ENCODE assay signal across 8 mouse cellular contexts in genomic region chr12:102242076-102242722, GRCm38 (mm10). TPM values are rescaled to one million over a fixed set of nuclear protein-coding genes. Genes with fewer than 3 reads are reported as not detected.
DNase-seq lines count a peak whose midpoint lies in the region; ATAC-seq and TF ChIP-seq lines count a peak whose summit lies in the region.

No protein-coding gene starts in this region.

- DNase-seq in adrenal gland, adult 2 months: peak; percentile 8
- no peak for DNase-seq in adrenal gland, postnatal 4 days (ENCODE audit: low spot score in 2 of 2)
- peak; percentile 6 for DNase-seq in lung, embryonic 14.5 days
- no peak for DNase-seq in lung, adult 2 months
- peak; percentile 30 to 34 for DNase-seq in heart, postnatal 36 days
- DNase-seq in retina, postnatal 1 day: peak; percentile 29
- DNase-seq in layer of hippocampus, postnatal 25 days (ENCODE audit: extremely low spot score in 1 of 2, low spot score in 1 of 2): no peak
- no peak for DNase-seq in ovary, postnatal 10 days (ENCODE audit: low spot score)

- 49% methylated on average over 6 of the region's 6 CpGs for WGBS in lung, embryonic 14.5 days
- 44% methylated on average over 6 of the region's 6 CpGs for WGBS in lung, adult 2 months

- H3K4me2 ChIP-seq in lung, embryonic 14.5 days: no peak overlapping the region

- H3K27me3 ChIP-seq in lung, embryonic 14.5 days (ENCODE audit: insufficient read depth, low read length): no peaks in the 10 kb centered on the region

- H3K36me3 ChIP-seq in lung, embryonic 14.5 days (ENCODE audit: insufficient read depth): no peaks in the 10 kb centered on the region

- no peak; the same call in 1 of the 2 replicates for ATAC-seq in lung, embryonic 14.5 days (ENCODE audit: insufficient read depth)

- H3K9ac ChIP-seq in lung, embryonic 14.5 days: no peak overlapping the region

- no peak for TF ChIP-seq POLR2A in lung, adult 2 months (IDR thresholded peaks at IDR 0.05; ENCODE audit: borderline replicate concordance, extremely low read depth, low read depth, low read length)

- no peak for TF ChIP-seq CTCF in lung, embryonic 14.5 days (IDR thresholded peaks at IDR 0.05; ENCODE audit: low read depth)
- no peak for TF ChIP-seq CTCF in lung, adult 2 months (IDR thresholded peaks at IDR 0.05; ENCODE audit: insufficient read depth, low read length)

- H3K27ac ChIP-seq in lung, embryonic 14.5 days (ENCODE audit: low read depth): no peak overlapping the region

- H3K4me3 ChIP-seq in lung, embryonic 14.5 days (ENCODE audit: low read depth, low read length): no peak overlapping the region
- no peak overlapping the region for H3K4me3 ChIP-seq in lung, adult 2 months (replicated peaks; ENCODE audit: extremely low read depth, low read depth, low read length)

- no peaks in the 10 kb centered on the region for H3K9me3 ChIP-seq in lung, embryonic 14.5 days (ENCODE audit: low read depth, low read length)

- intact Hi-C loops in heart, postnatal 36 days (cut with DNase I): no loop called here

- H3K4me1 ChIP-seq in lung, embryonic 14.5 days (ENCODE audit: insufficient read depth): no peaks in the 10 kb centered on the region
- no peaks in the 10 kb centered on the region for H3K4me1 ChIP-seq in lung, adult 2 months (ENCODE audit: control insufficient read depth, insufficient read depth, low read length)

RNA-seq across cellular contexts. Expression of gene Rin3, which starts 40.6 kb away (rescaled TPM):
- 10 to 100 TPM; 12.3 to 15.1 TPM for total RNA-seq in adrenal gland, adult 2 months (2021)
- 7.4 and 8.9 TPM in 2 replicates for polyA plus RNA-seq in adrenal gland, adult 2 months (2012; rRNA removed)
- total RNA-seq in adrenal gland, postnatal 4 days (2021): 10 to 100 TPM; 16.7 to 19.8 TPM
- 14.3 and 15.4 TPM in 2 replicates for polyA plus RNA-seq in lung, embryonic 14.5 days (2014; fragmentation: Nextera tagmentation; extraction: Ambion mirVana)
- 40.9 and 41.5 TPM in 2 replicates for polyA plus RNA-seq in lung, adult 2 months (2012; rRNA removed)
- 10 to 100 TPM; 13.7 to 21.0 TPM for total RNA-seq in heart, postnatal 36 days (2021)
- 1 to 10 TPM; 2.5 to 3.1 TPM for total RNA-seq in layer of hippocampus, postnatal 25 days (2021)

Comparison
In these comparisons a context has a peak if more than half of its experiments do, and no peak if none do; other contexts are left out.
1. DNase-seq: peak in adrenal gland, adult 2 months (single experiment), lung, embryonic 14.5 days (single experiment), heart, postnatal 36 days (2 of 2) and retina, postnatal 1 day (single experiment); none in adrenal gland, postnatal 4 days (0 of 2), lung, adult 2 months (single experiment), layer of hippocampus, postnatal 25 days (0 of 2) and ovary, postnatal 10 days (single experiment).